Mouse (Mus musculus): Measurements from ENCODE around the gene Lipm.

Lipm gene

GRCm38 (mm10) chr19:34165891-34166290 lies 65.2 kb downstream of the Lipm start, which contains the start of gene Ankrd22:
TSS of gene Ankrd22 (minus strand) at chr19:34166053.
- DNase-seq (ENCODE audit: low read depth, low spot score) = peak; percentile 14

GRCm38 (mm10) chr19:34166386-34166785 lies 65.7 kb downstream of the Lipm start:
- DNase-seq (ENCODE audit: low read depth, low spot score) = peak; percentile 33

- DNase-seq (ENCODE audit: low read depth, low spot score) = no peak
Measured at GRCm38 (mm10) chr19:34167896-34168661, 67.3 kb downstream of the Lipm start.

- DNase-seq (ENCODE audit: low read depth, low spot score) = no peak
Measured at GRCm38 (mm10) chr19:34169121-34169520, 68.4 kb downstream of the Lipm start.

GRCm38 (mm10) chr19:34171167-34171566 lies 70.4 kb downstream of the Lipm start:
- no peak for DNase-seq (ENCODE audit: low read depth, low spot score)
